Mouse (Mus musculus) cerebellum, adult 2 months (tissue): ENCODE measurements at regions not wholly inside any gene's neighbourhood (a gene's known extent, or its start where the extent isn't known, plus 50 kb on each side); places are given as distances from the start of the nearest gene placed in this dataset.

Source experiments
- CTCF ChIP-seq: fragments of 200-500 bp; IDR thresholded peaks from 2 replicates; pipeline ENCODE4 v1.5.1; 2011; ENCODE audit warnings: low read depth, mild to moderate bottlenecking, control low read depth, low read length, moderate library complexity, borderline replicate concordance; ENCODE audit not compliant: insufficient read depth
- POLR2A ChIP-seq: fragments of 200-500 bp; IDR thresholded peaks from 2 replicates; pipeline ENCODE4 v1.6.1; 2011; ENCODE audit warnings: low read length, control low read depth, borderline replicate concordance; ENCODE audit not compliant: insufficient read depth

DNA sequence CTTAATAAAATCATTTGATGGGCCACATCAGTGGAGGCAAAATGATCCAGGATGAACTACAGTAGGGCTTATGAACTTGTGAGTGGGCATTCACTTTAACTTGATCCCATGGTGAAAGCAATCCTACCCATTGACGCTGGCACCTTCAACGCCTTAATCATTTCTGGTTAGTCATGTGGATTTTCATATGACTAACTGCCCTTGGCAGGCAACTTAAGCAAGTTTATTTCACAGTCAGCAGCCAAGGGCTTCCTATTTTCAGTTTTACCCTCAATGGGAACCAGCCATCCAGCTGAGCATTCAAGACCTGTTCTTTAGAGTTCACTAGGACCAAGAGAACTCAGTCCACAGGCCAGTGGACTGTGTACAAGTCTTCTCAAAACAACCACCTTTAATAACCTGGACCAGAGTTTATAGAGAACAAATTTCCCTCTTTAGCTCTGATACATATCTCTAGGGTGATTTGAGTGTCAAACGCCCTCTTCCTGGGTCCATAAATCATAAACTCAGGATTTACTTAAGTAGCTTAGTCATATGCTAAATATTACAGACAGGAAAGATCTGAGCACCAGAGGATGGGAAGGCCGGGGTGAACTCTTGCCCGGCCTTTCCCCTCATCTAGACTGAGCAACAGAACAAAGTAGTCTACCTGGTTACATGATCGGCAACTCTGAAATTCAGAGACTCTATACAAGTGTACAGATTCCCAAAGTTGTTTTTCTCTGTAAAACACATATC is 60.0 kb upstream of the Vcam1 start:
- TF ChIP-seq CTCF: no peak
- TF ChIP-seq POLR2A: no peak
